Mouse (Mus musculus): ENCODE measurements around the gene Kera. TPM values are rescaled to one million over a fixed set of nuclear protein-coding genes. Genes with fewer than 3 reads are reported as not detected.

Kera gene
- polyA plus RNA-seq (2015; fragmentation: Nextera tagmentation; extraction: Ambion mirVana), result 0.08 TPM in 1 of 2 replicates, not detected in the other

DNA sequence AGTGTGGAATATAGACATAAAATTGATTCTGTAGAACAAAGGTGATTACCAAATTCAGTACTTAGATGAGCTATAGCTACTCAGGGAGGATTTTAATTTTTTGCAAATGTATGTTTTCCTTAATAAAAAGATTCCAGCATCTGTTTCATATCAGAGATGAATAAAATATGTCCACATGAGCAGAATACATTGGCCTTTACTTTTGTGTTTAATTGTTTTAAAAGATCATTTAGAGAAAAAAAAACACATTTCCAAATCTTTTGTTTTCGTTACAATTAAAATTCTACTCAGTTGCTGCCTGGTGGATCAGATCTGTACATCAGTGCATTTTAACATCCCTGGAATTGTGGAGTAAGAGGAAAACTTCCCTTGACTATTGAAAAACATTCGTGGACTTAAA lies at the start of gene Kera:
Gene Kera, plus strand, starts transcription at position 301 of the 400 bp plus-strand sequence.
- Histone ChIP-seq H3K27ac (replicated peaks) (no peak within 1 kb of the TSS), H3K9ac (no peak within 1 kb of the TSS), H3K4me2 (no peak within 1 kb of the TSS), H3K36me3 (no peaks in the 10 kb centered on the region), H3K27me3 (no peaks in the 10 kb centered on the region), H3K4me1 (replicated peaks) (no peaks in the 10 kb centered on the region), H3K4me3 (no peak within 1 kb of the TSS), H3K9me3 (no peaks in the 10 kb centered on the region)
- WGBS, result 75% methylated on average over 2 of the region's 2 CpGs
- no peak for ATAC-seq (ENCODE audit: low read depth)

DNA sequence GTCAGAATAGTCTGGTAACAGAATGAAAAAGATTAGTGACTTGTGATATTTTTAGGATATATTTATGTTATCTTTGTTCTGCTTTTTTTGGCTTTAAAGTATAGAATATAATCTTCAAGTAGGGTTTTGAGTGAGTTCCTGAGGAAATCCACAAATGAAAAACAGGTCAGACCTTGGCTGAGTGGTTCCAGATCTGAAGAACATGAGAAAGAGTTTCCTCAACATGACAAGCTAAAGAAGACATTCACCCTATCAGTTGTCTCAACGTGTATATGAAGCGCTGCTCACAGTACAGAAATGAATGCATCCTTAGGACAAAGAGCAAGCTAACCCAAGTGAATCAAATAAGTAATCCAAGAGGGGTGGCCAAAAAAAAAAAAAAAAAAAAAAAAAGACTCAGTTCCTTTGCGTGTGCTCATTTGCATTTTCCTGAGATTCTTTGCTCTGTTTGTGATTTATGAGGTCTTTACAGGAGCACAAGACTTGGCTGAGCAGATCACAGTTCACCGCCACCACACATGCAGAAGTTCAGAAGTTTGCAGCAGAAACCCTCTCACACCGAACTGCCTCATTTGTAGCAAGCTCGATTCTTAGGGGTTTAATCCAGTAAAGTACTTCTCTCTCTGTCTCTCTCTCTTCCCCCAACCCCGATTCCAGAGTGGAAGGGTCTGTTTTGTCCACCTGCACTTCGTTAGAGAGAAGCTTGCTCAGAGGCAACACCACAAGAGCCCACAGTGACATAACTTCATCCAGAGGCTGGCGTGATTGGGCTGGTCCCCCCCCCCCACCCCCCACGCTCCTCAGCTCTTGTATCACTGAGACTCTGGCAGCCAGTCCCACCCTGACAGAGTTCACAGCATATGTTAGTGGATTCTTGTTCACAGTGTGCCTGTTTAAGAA lies 41.5 kb upstream of the Kera start, which contains the start of gene Lum:
Gene Lum, plus strand, starts transcription at position 172 of the 900 bp plus-strand sequence.
- no peak for ATAC-seq (ENCODE audit: low read depth)
- Histone ChIP-seq H3K27ac (replicated peaks) (no peak within 1 kb of the TSS), H3K36me3 (no peaks in the 10 kb centered on the region), H3K4me3 (no peak within 1 kb of the TSS), H3K9ac (no peak within 1 kb of the TSS), H3K27me3 (no peaks in the 10 kb centered on the region), H3K4me1 (replicated peaks) (no peaks in the 10 kb centered on the region), H3K9me3 (no peaks in the 10 kb centered on the region), H3K4me2 (peak within 1 kb of the TSS; percentile 11; the same call in 1 of the 2 replicates)
- WGBS, result 53% methylated on average over 10 of the region's 10 CpGs

DNA sequence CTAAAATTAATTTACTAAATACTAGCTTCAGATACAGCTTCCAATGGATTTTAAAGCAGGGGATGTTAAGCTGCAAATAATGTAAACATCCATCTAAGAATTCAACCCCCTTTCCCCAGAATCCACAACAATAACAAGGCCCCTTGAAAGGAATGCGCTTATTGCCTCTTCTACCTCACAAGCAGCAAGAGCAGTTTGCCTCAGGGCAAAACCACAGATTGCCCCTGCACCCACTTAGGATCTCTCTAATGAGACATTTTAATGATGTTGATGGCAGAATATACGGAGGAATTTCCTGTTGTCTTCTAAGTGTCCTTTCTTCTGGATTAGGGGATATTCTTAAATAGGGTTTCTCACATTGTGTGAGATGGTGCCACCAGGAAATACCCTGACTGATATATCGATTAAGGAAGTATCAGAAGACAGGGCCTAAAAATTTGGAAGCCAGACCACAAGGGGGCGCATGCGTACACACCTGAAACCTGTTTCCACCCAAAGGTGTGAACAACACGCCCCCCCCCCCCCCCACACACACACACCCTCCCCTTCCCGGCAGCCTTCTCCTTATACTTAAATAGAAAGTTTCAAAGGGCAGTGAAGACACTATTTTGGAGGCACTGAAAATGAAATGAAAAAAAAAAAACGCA lies 39.1 kb upstream of the Kera start:
- Histone ChIP-seq H3K4me2 (no peak overlapping the region), H3K4me3 (no peak overlapping the region), H3K9ac (no peak overlapping the region), H3K4me1 (replicated peaks) (no peaks in the 10 kb centered on the region), H3K27me3 (no peaks in the 10 kb centered on the region), H3K9me3 (no peaks in the 10 kb centered on the region), H3K36me3 (no peaks in the 10 kb centered on the region), H3K27ac (replicated peaks) (no peak overlapping the region)
- WGBS, result 59% methylated on average over 8 of the region's 8 CpGs
- no peak for ATAC-seq (ENCODE audit: low read depth)

DNA sequence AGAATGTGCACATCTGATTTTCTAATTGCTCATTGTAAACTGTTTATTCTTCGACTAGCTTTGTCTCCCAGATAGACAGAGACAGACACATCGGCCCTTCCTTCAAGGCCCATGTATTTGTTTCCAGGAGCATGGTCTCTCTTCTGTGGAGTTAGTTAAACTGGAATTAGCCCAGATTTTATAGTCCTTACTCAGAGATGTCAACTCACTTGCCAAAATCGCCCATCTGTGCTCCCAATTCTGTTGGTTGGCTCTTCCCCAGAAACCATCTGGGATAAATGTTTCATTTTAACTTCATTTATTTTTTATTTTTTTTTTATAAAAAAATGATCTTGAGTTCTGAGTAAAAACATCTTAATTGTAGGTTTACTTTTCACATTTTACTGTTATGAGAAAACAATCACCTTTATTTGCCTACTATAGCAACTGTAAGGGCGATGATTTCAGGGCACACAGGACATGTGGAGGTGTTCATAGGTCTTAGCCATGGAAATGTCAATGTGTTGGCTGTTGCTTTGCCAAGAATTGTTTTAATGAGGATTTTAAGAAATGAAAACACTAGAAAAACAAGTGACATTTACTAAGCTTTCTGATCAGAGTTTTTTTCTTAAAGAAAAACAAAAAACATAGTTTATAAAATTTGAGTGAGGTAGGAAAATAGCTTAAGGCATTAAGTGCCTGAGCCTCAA lies 24.0 kb upstream of the Kera start:
- no peak overlapping the region for H3K4me3 ChIP-seq
- H3K27ac ChIP-seq (replicated peaks), result no peak overlapping the region
- H3K4me1 ChIP-seq (replicated peaks), result no peaks in the 10 kb centered on the region
- 79% methylated on average over 4 of the region's 4 CpGs for WGBS
- H3K4me2 ChIP-seq, result no peak overlapping the region
- H3K9ac ChIP-seq, result no peak overlapping the region
- no peak for ATAC-seq (ENCODE audit: low read depth)
- H3K27me3 ChIP-seq, result no peaks in the 10 kb centered on the region
- no peaks in the 10 kb centered on the region for H3K9me3 ChIP-seq
- H3K36me3 ChIP-seq, result no peaks in the 10 kb centered on the region

DNA sequence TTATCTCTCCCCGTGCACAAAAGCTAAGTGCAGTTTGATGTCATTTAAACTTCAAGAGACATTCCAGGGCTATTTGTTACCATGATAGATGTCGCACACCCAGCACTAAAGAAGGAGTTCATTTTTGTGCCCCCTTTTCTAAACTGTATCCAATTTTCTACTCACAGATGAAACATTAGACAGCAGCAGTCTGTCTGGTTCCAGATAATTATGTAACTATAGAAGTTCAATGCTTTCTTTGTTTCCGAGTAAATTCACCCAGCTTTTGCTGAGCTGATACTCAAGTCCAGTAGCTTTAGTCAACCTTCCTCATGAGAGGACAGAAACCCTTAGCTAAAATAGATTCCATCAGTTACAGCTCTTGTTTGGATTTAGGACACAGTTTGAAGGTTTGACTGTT lies 22.5 kb upstream of the Kera start:
- H3K9me3 ChIP-seq, result no peaks in the 10 kb centered on the region
- no peaks in the 10 kb centered on the region for H3K36me3 ChIP-seq
- no peak overlapping the region for H3K9ac ChIP-seq
- H3K27me3 ChIP-seq, result no peaks in the 10 kb centered on the region
- ATAC-seq (ENCODE audit: low read depth), result no peak
- H3K4me2 ChIP-seq, result no peak overlapping the region
- WGBS, result 58% methylated on average over 3 of the region's 3 CpGs
- H3K27ac ChIP-seq (replicated peaks), result no peak overlapping the region
- H3K4me1 ChIP-seq (replicated peaks), result no peaks in the 10 kb centered on the region
- H3K4me3 ChIP-seq, result no peak overlapping the region

DNA sequence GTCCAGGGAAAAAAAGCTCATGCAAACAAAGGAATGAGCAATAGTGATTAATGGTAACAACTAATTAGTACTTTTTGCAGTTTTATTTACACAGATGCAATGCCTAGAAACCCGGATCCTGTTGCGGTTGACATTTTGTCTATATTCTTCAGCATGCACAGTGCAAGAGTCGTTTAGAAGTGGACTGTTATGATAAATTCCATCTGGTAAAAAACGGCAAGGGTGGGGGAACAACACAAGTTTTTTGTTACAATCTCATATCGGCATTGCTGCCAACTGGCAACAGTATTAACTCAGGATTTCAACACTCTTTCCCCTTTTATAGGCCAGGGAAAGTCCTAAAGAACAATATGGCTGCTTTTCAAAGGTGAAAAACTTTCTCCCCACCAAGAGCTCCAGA lies 19.5 kb upstream of the Kera start:
- no peaks in the 10 kb centered on the region for H3K27me3 ChIP-seq
- no peak for ATAC-seq (ENCODE audit: low read depth)
- H3K9ac ChIP-seq, result no peak overlapping the region
- WGBS, result 88% methylated on average over 5 of the region's 5 CpGs
- H3K4me2 ChIP-seq, result no peak overlapping the region
- H3K36me3 ChIP-seq, result no peaks in the 10 kb centered on the region
- H3K9me3 ChIP-seq, result no peaks in the 10 kb centered on the region
- H3K27ac ChIP-seq (replicated peaks), result no peak overlapping the region
- H3K4me3 ChIP-seq, result no peak overlapping the region
- no peaks in the 10 kb centered on the region for H3K4me1 ChIP-seq (replicated peaks)

DNA sequence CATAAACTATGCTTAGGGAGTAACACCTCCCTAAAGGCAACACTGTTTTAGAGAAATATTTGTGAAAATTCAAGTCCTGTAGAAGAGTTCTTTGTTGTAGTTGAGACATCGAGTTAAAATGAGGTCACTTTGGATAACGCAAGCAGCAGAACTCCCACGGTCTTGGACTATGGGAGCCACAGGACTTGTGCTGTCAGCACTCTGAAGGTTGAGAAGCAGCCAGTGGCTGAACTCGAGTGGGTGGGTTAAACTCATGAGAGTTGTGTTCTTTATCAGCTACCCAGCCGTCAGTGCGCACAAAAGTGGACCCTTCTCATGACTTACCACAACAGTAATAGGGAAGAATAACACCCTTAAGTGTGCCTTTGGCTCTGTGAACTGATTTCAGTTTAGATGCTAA lies 17.1 kb upstream of the Kera start:
- 86% methylated on average over 6 of the region's 6 CpGs for WGBS
- H3K36me3 ChIP-seq, result no peaks in the 10 kb centered on the region
- no peak overlapping the region for H3K9ac ChIP-seq
- H3K27me3 ChIP-seq, result no peaks in the 10 kb centered on the region
- no peak for ATAC-seq (ENCODE audit: low read depth)
- no peak overlapping the region for H3K4me2 ChIP-seq
- no peak overlapping the region for H3K4me3 ChIP-seq
- H3K27ac ChIP-seq (replicated peaks), result no peak overlapping the region
- no peaks in the 10 kb centered on the region for H3K9me3 ChIP-seq
- H3K4me1 ChIP-seq (replicated peaks), result no peaks in the 10 kb centered on the region

DNA sequence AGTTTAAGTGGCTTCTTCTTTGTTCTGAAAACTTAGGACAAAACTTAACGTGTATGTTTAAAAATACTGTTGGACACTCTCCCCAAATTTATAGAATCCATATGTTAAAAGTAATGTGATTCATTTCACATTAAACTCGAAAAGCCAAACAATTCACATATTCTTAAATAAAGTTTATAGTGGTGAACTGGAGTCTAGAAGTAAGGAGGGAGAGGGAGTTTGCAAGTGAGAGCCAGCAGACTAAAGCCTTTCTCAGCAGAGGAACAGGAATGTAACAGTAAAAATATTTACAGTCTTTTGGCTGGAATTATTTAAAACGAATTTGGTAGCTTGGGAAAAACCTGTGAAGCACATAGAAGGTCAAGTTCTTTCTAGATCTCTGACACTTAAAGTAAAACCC lies 15.6 kb upstream of the Kera start:
- no peak for ATAC-seq (ENCODE audit: low read depth)
- Histone ChIP-seq H3K9me3 (no peaks in the 10 kb centered on the region), H3K4me3 (no peak overlapping the region), H3K27me3 (no peaks in the 10 kb centered on the region), H3K4me1 (replicated peaks) (no peaks in the 10 kb centered on the region), H3K36me3 (no peaks in the 10 kb centered on the region), H3K4me2 (no peak overlapping the region), H3K27ac (replicated peaks) (no peak overlapping the region), H3K9ac (no peak overlapping the region)
- WGBS, result 59% methylated on average over 3 of the region's 3 CpGs

DNA sequence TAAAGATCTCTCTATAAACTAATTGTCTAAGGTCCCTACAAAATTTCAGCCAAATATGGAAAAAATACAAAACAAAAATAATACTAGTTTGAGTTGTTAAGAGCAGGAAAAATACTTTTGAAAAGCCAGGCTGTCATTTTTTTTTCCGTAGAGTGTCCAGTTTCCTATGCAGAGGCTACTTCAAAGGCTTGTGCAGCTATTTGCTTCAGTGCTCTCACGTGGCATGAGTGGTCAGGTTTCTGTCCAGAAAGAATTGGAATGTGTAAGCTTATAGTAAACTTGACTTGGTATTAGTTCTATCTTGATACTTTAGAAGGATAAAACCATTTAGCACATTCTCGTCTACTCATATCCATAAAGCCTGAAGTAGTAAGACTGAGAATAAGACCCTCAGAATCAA lies 15.0 kb upstream of the Kera start:
- ATAC-seq (ENCODE audit: low read depth), result no peak
- no peaks in the 10 kb centered on the region for H3K36me3 ChIP-seq
- no peak overlapping the region for H3K27ac ChIP-seq (replicated peaks)
- H3K4me3 ChIP-seq, result no peak overlapping the region
- no peaks in the 10 kb centered on the region for H3K4me1 ChIP-seq (replicated peaks)
- H3K4me2 ChIP-seq, result no peak overlapping the region
- H3K9me3 ChIP-seq, result no peaks in the 10 kb centered on the region
- 72% methylated on average over 3 of the region's 3 CpGs for WGBS
- no peak overlapping the region for H3K9ac ChIP-seq
- H3K27me3 ChIP-seq, result no peaks in the 10 kb centered on the region

DNA sequence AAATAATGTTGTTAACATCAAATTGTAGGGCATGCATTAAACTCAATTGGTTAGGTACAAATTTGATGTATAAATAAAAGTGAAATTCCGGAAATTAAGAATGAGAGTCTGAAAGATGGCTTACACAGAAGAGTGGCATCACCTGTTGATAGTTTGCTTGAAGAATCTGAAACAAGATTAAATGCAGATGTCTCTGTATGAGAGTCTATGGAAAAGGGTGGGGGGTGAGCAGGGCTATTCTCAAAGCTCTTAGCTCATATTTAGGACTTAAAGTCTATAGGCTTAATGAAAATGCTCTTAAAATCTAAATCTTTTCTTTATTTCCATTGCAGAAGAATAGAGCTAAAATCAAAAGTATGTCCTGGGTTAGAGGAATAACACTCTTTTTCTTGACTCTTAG lies 11.0 kb upstream of the Kera start:
- H3K4me2 ChIP-seq, result no peak overlapping the region
- no peak for ATAC-seq (ENCODE audit: low read depth)
- WGBS, result 75% methylated on average over 1 of the region's 1 CpGs
- H3K27me3 ChIP-seq, result no peaks in the 10 kb centered on the region
- no peak overlapping the region for H3K9ac ChIP-seq
- H3K36me3 ChIP-seq, result no peaks in the 10 kb centered on the region
- H3K4me3 ChIP-seq, result no peak overlapping the region
- no peaks in the 10 kb centered on the region for H3K4me1 ChIP-seq (replicated peaks)
- no peak overlapping the region for H3K27ac ChIP-seq (replicated peaks)
- no peaks in the 10 kb centered on the region for H3K9me3 ChIP-seq

DNA sequence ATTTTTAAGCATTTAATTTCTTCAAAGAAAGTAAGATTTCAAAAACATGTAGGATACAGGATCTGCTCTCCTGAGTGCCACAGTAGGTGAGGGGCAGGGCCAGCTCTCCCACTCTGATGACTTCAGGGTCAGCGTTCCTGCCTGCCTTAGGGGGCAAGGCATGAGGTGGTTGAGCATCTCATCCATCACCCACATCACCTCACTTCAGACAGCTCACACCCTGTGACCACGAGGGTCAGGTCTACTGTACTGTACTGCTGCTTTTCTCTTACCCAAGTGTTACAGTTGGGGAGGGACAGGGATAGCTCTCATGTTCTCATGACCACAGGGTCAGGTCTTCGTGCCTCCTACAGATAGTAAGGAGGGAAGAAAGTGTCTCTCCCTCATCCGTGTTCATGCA lies 4.9 kb upstream of the Kera start:
- Histone ChIP-seq H3K27ac (replicated peaks) (no peak overlapping the region), H3K36me3 (no peaks in the 10 kb centered on the region), H3K4me2 (no peak overlapping the region), H3K9ac (no peak overlapping the region), H3K9me3 (no peaks in the 10 kb centered on the region), H3K4me3 (no peak overlapping the region), H3K27me3 (no peaks in the 10 kb centered on the region), H3K4me1 (replicated peaks) (no peaks in the 10 kb centered on the region)
- no peak for ATAC-seq (ENCODE audit: low read depth)
- WGBS, result 79% methylated on average over 4 of the region's 4 CpGs

DNA sequence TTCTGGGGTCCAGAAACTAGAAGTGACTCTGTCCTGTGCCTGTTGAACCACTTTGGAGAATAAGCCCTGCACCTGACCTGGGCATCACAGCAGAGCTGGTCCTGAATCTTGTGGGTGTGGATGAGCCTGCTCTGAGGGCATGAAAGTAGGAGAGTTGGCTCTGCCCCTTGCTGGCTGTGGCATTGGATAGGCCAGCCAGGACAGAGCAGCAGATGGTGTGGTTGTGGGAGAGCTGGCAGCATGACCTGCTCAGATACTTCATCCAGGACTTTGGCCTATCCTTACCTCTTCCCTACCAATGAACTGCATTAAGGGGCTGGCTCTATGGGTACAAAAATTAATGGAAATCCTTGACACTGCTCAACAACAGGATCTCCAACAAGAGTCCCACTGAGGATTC lies 3.4 kb upstream of the Kera start:
- Histone ChIP-seq H3K4me1 (replicated peaks) (no peaks in the 10 kb centered on the region), H3K36me3 (no peaks in the 10 kb centered on the region), H3K9me3 (no peaks in the 10 kb centered on the region), H3K9ac (no peak overlapping the region), H3K4me3 (no peak overlapping the region), H3K27ac (replicated peaks) (no peak overlapping the region), H3K27me3 (no peaks in the 10 kb centered on the region), H3K4me2 (no peak overlapping the region)
- no peak for ATAC-seq (ENCODE audit: low read depth)
